Mouse (Mus musculus) stomach, embryonic 16.5 days (tissue): ENCODE data around the gene Tbc1d2b. TPM values are rescaled to one million over a fixed set of nuclear protein-coding genes. Genes with fewer than 3 reads are reported as not detected.

Experiments used
- ATAC-seq: fragments of 200-750 bp; cut with Nextera tagmentation; 2 replicates; pipeline ENCODE4 v1.8.0; 2017; ENCODE audit warnings: moderate number of reproducible peaks, moderate TSS enrichment; ENCODE audit not compliant: insufficient read depth, low FRiP score
- H3K27ac ChIP-seq: fragments of 300-500 bp; sonication (generic); 2 replicates; pipeline ENCODE4 v1.5.1; 2014; ENCODE audit warnings: low read length
- H3K27me3 ChIP-seq: fragments of 300-500 bp; sonication (generic); 2 replicates; pipeline ENCODE4 v1.6.1; 2014; ENCODE audit warnings: low read length, control low read depth, mixed read lengths; ENCODE audit not compliant: control insufficient read depth, insufficient read depth
- H3K36me3 ChIP-seq: fragments of 300-500 bp; sonication (generic); 2 replicates; pipeline ENCODE4 v1.6.1; 2014; ENCODE audit warnings: low read length; ENCODE audit not compliant: control insufficient read depth, insufficient read depth
- H3K4me1 ChIP-seq: fragments of 300-500 bp; sonication (generic); 2 replicates; pipeline ENCODE4 v1.6.1; 2014; ENCODE audit warnings: low read length, control low read depth, mixed read lengths; ENCODE audit not compliant: control insufficient read depth, insufficient read depth
- H3K4me2 ChIP-seq: fragments of 300-500 bp; sonication (generic); 2 replicates; pipeline ENCODE4 v1.6.1; 2014; ENCODE audit warnings: low read depth, low read length, mixed read lengths
- H3K4me3 ChIP-seq: fragments of 300-500 bp; sonication (generic); replicated peaks from 2 replicates; pipeline ENCODE4 v1.5.1; 2014; ENCODE audit warnings: mild to moderate bottlenecking, low read length
- H3K9ac ChIP-seq: fragments of 300-500 bp; sonication (generic); 2 replicates; pipeline ENCODE4 v1.6.1; 2014; ENCODE audit warnings: low read length
- H3K9me3 ChIP-seq: fragments of 300-500 bp; sonication (generic); replicated peaks from 2 replicates; pipeline ENCODE4 v1.6.1; 2016; ENCODE audit warnings: low read length, control low read depth; ENCODE audit not compliant: control insufficient read depth
- WGBS: fragments of 180-500 bp; shearing (Covaris S2); extraction: QIAGEN DNeasy Blood & Tissue Kit; methylation state at CpG from one replicate; pipeline ENCODE4 v1.1.7; 2014; 5-methylcytosine and 5-hydroxymethylcytosine counted together
- polyA plus RNA-seq: library from polyadenylated mRNA; unstranded; fragments of >200 nt; fragmentation: Nextera tagmentation; extraction: Ambion mirVana; gene quantifications from 2 replicates; pipeline ENCODE4 v1.2.1, GENCODE M21; 2015

The Tbc1d2b gene
- polyA plus RNA-seq, 1 experiment from 2014 or later, result 15.4 TPM

DNA sequence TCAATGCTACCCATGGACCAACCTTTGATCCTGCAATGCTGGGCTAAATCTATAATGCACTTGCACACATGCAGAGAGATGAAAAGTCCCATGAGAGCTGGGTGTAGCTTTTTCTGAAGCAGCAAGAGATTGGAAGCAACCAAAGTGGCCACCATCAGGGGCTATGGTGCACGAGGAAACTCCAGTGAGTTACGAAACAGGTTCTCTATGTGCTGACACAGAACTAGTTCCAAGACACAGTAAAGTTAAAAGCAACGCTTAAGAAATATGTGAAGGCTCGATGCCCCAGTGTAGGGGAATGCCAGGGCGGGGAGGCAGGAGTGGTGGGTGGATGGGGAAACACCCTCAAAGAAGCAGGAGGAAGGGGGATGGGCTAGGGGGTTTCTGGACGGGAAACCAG, 61.9 kb downstream of the Tbc1d2b start:
- Histone ChIP-seq H3K4me1 (no peaks in the 10 kb centered on the region), H3K9me3 (no peaks in the 10 kb centered on the region), H3K9ac (no peak overlapping the region), H3K4me3 (no peak overlapping the region), H3K27me3 (no peaks in the 10 kb centered on the region), H3K27ac (no peak overlapping the region), H3K4me2 (no peak overlapping the region), H3K36me3 (peaks cover 10% of the 10 kb centered on the region)
- 80% methylated on average over 6 of the region's 6 CpGs for WGBS
- ATAC-seq, result no peak

DNA sequence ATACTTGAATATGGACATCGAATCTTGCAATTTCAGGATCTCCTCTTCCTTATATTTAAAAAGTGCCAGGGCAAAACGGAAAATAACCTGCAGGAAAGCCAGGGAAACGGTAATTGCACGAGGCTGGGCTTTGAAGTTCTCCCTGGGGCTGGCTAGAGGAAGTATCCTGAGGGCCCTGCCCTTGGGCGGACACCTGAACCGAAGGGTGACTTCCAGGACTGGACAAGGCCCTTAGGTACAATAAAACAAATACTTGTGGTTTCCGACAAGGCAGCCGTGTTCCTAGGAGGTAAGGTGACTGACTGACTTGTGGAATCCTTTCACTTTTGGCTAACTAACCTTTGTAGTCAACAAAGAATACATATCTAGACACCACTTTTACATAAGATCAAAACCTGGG, 62.8 kb downstream of the Tbc1d2b start:
- Histone ChIP-seq H3K9me3 (no peaks in the 10 kb centered on the region), H3K27me3 (no peaks in the 10 kb centered on the region), H3K4me3 (no peak overlapping the region), H3K9ac (no peak overlapping the region), H3K27ac (no peak overlapping the region), H3K4me2 (no peak overlapping the region), H3K36me3 (peaks cover 7% of the 10 kb centered on the region; the same call in 1 of the 2 replicates), H3K4me1 (no peaks in the 10 kb centered on the region)
- WGBS, result 81% methylated on average over 8 of the region's 8 CpGs
- ATAC-seq, result no peak

DNA sequence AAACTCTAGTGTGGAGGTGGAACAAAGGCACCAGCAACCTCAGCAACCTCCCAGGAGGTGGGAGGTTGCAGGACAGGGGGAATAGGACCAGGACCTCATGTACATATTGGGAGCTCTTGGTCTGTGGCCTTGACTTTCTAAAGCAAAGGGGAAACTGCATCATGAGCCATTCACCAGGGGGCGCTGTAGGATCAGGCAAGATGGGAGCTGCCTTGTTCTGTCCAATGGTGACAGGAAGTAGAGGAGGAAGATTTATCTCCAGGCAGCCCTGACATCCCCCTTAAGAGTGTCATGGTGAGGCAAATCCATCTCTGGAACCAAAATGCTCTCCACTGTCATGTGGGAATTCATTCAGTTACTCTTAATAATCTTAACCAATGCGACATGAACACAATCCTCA, 64.1 kb downstream of the Tbc1d2b start:
- H3K4me2 ChIP-seq, result no peak overlapping the region
- WGBS, result 44% methylated on average over 2 of the region's 2 CpGs
- no peak overlapping the region for H3K27ac ChIP-seq
- no peak overlapping the region for H3K9ac ChIP-seq
- ATAC-seq, result no peak
- H3K36me3 ChIP-seq, result peaks cover 7% of the 10 kb centered on the region; the same call in 1 of the 2 replicates
- no peaks in the 10 kb centered on the region for H3K9me3 ChIP-seq
- H3K4me1 ChIP-seq, result no peaks in the 10 kb centered on the region
- H3K27me3 ChIP-seq, result no peaks in the 10 kb centered on the region
- H3K4me3 ChIP-seq, result no peak overlapping the region

DNA sequence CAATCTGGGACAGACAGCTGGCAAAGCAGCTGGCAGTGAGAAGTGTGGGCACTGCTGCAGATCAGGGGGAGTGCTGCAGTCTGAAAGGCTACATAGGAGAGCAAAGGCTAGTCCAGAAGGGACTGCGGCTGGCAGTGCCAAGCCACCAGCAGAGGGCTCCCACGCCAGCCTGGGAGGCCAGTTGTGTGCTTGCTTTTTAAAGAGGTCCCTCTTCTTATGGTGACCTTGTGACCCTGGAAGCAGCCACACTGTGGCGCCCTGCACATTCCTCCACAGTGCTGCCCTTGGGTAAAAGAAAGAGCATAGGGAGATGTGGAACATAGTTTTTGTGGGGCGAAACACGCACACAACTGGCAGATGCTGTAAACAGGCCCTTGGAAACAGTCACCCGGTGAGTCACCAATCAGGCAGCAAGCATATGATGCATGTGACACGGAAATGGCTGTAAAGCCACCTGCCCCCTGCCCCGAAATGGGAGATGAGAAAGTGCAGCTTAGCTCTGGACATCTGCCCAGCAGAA, 66.1 kb downstream of the Tbc1d2b start:
- Histone ChIP-seq H3K9ac (no peak overlapping the region), H3K36me3 (peaks cover 7% of the 10 kb centered on the region; the same call in 1 of the 2 replicates), H3K4me1 (no peaks in the 10 kb centered on the region), H3K27me3 (no peaks in the 10 kb centered on the region), H3K27ac (no peak overlapping the region), H3K9me3 (no peaks in the 10 kb centered on the region), H3K4me3 (no peak overlapping the region), H3K4me2 (no peak overlapping the region)
- 63% methylated on average over 8 of the region's 8 CpGs for WGBS
- no peak for ATAC-seq

DNA sequence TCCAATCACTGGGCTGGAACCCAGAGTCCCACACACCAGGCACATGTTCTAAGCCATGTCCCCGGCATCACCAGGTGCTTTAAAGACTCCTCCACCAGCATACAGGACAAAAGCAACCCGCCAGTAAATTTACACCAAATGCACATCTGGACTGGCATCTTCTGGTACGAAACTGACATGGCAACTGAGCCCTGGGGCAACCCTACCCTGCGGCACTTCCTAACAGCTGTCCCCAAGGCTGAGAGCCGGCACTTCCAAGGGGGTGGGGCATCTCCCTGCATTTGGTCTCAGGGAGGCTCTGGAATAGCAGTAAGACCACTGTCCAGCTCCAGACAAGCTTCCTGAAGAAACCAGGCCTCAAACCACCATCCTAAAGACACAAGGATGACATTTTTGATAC, 67.4 kb downstream of the Tbc1d2b start:
- Histone ChIP-seq H3K36me3 (peaks cover 7% of the 10 kb centered on the region; the same call in 1 of the 2 replicates), H3K4me2 (no peak overlapping the region), H3K27me3 (no peaks in the 10 kb centered on the region), H3K4me1 (peaks cover 7% of the 10 kb centered on the region; the same call in 1 of the 2 replicates), H3K27ac (no peak overlapping the region), H3K9ac (no peak overlapping the region), H3K4me3 (no peak overlapping the region), H3K9me3 (no peaks in the 10 kb centered on the region)
- WGBS, result 75% methylated on average over 5 of the region's 5 CpGs
- no peak for ATAC-seq

DNA sequence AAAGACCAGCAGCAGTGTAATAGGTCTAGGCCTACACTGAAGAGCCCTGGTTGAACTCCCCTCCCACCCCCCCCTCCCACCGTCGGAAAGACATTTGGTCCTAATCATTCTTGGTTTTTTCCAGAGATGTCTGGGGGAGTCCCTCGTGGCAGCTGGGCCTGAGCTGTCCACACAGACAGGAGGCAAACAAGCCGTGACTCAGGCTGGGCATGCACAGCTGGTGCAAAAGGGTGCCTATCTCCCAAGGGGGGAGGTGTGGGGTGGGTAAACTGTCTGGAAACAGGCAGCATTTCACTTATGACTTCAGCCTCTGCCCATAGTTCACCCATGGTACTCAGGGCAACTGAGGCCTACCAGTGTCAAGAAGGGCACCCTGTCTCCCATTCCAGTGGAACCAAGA, 69.1 kb downstream of the Tbc1d2b start:
- ATAC-seq, result no peak; the same call in 1 of the 2 replicates
- H3K36me3 ChIP-seq, result 0 out of 2 replicates have a peak, but pooled peaks cover 7% of the 10 kb centered on the region
- no peak overlapping the region for H3K4me2 ChIP-seq
- no peaks in the 10 kb centered on the region for H3K27me3 ChIP-seq
- H3K27ac ChIP-seq, result no peak overlapping the region
- H3K4me1 ChIP-seq, result peaks cover 7% of the 10 kb centered on the region; the same call in 1 of the 2 replicates
- no peaks in the 10 kb centered on the region for H3K9me3 ChIP-seq
- no peak overlapping the region for H3K9ac ChIP-seq
- 41% methylated on average over 4 of the region's 4 CpGs for WGBS
- no peak overlapping the region for H3K4me3 ChIP-seq

DNA sequence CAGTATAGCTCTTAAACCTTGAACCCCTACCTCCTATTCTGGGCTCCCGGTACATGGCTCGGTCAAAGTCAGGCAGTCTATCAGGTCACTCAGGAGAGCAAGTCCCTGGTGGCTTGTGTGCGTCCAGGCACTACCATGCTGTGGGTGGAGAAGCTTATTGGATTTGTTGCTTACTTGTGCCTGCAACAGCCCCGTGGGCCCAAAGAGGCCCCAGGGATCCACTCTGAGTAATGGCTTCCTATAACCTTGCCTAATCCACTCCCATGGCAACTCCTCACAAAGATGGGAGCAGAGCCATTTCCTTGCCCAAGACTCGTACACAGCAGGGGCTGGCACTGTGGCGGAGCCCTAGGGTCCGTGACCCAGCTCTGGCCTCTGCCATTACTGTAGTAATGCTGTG, 69.5 kb downstream of the Tbc1d2b start:
- no peak; the same call in 1 of the 2 replicates for ATAC-seq
- H3K27ac ChIP-seq, result no peak overlapping the region
- no peaks in the 10 kb centered on the region for H3K9me3 ChIP-seq
- 0 out of 2 replicates have a peak, but pooled peaks cover 7% of the 10 kb centered on the region for H3K36me3 ChIP-seq
- no peak overlapping the region for H3K9ac ChIP-seq
- peaks cover 7% of the 10 kb centered on the region; the same call in 1 of the 2 replicates for H3K4me1 ChIP-seq
- H3K27me3 ChIP-seq, result no peaks in the 10 kb centered on the region
- no peak overlapping the region for H3K4me2 ChIP-seq
- WGBS, result 82% methylated on average over 7 of the region's 7 CpGs
- H3K4me3 ChIP-seq, result no peak overlapping the region

DNA sequence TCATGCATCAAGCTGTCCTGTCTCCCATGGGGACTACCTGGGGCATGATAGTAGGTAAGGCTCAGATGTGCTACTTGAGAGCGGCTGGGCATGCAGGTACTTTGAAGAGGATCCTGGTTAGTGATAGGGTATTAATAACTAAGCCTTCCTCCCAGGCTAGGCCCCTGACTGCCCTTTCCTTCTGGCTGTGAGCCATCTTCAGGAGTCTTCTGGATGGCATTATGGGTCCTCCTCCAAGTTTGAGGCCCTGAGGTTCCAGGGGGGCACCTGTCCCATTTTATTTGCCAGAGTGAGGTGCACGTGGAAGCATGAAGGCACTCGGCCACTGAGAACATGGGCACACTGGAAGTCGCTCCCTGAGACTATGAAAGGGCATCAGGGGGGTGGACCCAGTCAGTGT, 70.1 kb downstream of the Tbc1d2b start:
- no peak overlapping the region for H3K4me2 ChIP-seq
- WGBS, result 82% methylated on average over 4 of the region's 4 CpGs
- ATAC-seq, result no peak
- 0 out of 2 replicates have a peak, but pooled peaks cover 7% of the 10 kb centered on the region for H3K36me3 ChIP-seq
- no peaks in the 10 kb centered on the region for H3K9me3 ChIP-seq
- no peaks in the 10 kb centered on the region for H3K27me3 ChIP-seq
- no peak overlapping the region for H3K9ac ChIP-seq
- H3K4me3 ChIP-seq, result no peak overlapping the region
- H3K4me1 ChIP-seq, result peaks cover 7% of the 10 kb centered on the region; the same call in 1 of the 2 replicates
- no peak overlapping the region for H3K27ac ChIP-seq

DNA sequence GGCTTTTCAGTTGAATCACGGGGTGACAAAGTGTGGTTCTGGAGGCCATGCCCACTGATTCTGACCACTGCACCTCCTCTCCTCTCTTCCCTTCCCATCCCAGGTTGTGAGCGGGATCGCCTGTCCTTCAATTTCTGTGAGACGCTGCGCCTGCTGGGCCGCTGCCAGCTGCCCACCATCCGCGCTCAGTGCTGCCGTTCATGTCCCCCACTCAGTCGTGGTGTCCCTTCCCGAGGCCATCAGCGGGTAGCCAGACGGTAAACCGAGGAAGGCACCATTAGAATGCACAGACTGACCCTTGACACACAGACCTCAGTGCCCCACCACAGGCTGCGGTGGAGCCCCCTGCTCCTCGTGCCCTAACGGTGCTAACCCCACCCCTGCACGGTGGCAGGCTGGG, 71.0 kb downstream of the Tbc1d2b start:
- no peak for ATAC-seq
- WGBS, result 89% methylated on average over 18 of the region's 18 CpGs

More for the DNA sequence above, 71.0 kb downstream of the Tbc1d2b start:
- H3K9me3 ChIP-seq, result no peaks in the 10 kb centered on the region
- H3K4me2 ChIP-seq, result no peak overlapping the region
- H3K27me3 ChIP-seq, result no peaks in the 10 kb centered on the region
- H3K36me3 ChIP-seq, result 0 out of 2 replicates have a peak, but pooled peaks cover 5% of the 10 kb centered on the region
- H3K4me3 ChIP-seq, result no peak overlapping the region
- no peak overlapping the region for H3K9ac ChIP-seq
- no peak overlapping the region for H3K27ac ChIP-seq
- peaks cover 7% of the 10 kb centered on the region; the same call in 1 of the 2 replicates for H3K4me1 ChIP-seq
